Mouse (Mus musculus) lung, postnatal 25 days (tissue): ENCODE data around the gene Csf2.
A peak's percentile ranks its signal among the peaks of the same experiment; 100 is the strongest.
"Not testable (repeated sequence)": the region's sequence is repeated elsewhere in the genome, so short reads cannot be mapped to it uniquely, and the experiment has no call there.

ENCODE experiments used
- DNase-seq: peaks from one replicate; pipeline ENCODE4 v3.0.0; 2022; ENCODE audit warnings: low spot score

The Csf2 gene

DNA sequence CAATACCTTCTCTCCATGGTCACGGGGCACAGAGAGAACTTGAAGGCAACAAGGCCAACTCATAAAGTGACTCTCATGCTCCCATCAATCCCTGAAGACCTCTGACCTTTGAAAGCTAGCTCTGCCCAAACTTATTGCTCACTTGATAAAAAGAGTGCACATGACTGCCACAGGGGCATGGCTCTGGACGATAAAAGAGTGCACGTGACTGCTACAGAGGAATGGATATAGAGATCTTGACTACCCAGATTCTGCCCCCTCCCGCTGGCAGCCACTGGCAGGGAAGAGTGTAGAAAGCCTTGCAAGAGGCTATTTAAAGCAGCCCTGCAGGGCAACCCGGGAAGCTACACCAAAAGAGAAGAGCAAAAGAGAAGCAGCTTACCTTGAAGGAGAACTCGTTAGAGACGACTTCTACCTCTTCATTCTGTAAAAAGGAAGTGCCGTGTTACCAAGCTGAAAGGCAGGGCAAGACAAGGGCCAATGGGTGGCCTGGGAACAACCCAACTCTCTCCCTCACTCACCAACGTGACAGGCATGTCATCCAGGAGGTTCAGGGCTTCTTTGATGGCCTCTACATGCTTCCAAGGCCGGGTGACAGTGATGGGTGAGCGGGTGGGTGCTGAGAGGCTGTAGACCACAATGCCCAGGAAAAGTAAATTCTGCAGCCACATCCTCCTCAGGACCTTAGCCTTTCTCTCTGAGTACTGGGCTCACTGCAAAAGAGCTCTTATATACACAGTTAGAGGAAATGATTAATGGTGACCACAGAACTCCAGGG, at the start of gene Csf2:
Gene Csf2 (minus strand): TSS at position 728 of the 778 bp plus-strand sequence.
- peak; percentile 31 for DNase-seq

DNA sequence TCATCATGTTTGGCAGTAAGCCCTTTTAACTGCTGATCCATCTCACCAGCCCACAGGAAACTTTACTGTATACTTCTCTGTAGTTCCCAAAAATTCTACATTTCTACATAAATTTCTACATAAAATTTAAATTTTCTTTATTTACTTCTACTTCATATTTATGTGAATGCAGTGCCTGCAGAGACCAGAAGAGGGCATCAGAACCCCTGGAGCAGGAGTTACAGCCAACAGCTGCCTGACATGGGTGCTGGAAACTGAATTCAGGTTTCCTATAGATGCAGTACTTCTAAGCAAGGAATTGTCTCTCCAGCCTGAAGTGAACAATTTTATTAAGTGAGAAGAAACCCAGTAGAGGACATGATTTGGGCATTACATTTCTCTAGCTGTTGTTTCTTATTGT, 49.3 kb upstream of the Csf2 start:
- DNase-seq = no peak

DNA sequence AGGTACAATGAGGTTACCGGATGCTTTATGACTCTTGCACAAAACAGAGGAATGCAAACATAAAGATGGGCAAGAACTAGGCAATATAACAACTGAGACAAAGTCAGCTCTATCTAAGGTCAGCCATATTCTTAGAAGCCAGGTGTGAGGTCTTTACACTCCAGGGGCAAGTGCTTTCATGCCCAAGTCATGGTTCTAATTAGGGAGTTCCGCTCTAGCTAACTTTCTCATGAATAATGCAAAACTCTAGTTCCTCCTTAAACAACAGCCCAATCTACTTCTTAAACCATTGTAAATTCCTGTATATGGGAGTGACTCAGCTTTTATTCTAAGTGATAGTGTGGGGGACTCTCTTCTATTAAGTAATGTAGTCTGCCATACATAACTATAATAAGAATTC, 48.0 kb upstream of the Csf2 start:
- not testable (repeated sequence) for DNase-seq

DNA sequence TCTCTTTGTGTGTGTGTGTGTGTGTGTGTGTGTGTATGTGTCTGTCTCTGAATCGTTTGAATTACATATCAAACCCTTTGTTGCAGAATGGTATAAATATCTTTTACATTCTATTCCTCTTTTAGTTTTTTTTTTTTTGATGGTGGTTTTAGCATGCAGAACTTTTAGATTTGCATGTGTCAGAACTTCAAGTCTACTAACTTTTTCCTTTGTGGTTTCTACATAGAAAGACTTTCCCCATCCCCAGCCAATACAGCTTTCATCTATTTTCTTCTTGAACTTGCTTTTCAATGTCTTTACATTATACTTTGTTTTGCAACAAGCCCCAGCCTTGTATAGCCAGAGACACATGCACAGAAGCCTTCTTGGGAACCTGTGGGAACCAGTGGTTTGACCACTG, 47.3 kb upstream of the Csf2 start:
- DNase-seq = no peak

DNA sequence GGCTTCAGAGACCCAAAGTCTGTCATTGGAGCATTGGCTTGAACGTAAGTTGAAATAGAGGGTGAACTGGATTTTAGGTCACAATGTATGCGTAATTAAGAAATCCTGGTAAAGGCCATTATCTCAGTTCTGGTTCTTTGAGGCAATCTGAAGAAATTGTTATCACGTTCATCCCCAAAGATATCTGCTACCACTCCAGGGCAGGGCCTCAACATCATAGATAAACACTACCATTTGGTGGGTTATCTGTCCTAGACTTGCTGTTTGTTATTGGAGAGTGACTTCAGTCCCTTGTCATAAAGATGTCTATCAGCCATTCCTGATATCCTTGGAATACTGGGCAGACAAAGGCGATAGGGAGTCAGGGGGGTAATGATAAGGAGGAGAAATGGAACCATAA, 46.5 kb upstream of the Csf2 start:
- no peak for DNase-seq

DNA sequence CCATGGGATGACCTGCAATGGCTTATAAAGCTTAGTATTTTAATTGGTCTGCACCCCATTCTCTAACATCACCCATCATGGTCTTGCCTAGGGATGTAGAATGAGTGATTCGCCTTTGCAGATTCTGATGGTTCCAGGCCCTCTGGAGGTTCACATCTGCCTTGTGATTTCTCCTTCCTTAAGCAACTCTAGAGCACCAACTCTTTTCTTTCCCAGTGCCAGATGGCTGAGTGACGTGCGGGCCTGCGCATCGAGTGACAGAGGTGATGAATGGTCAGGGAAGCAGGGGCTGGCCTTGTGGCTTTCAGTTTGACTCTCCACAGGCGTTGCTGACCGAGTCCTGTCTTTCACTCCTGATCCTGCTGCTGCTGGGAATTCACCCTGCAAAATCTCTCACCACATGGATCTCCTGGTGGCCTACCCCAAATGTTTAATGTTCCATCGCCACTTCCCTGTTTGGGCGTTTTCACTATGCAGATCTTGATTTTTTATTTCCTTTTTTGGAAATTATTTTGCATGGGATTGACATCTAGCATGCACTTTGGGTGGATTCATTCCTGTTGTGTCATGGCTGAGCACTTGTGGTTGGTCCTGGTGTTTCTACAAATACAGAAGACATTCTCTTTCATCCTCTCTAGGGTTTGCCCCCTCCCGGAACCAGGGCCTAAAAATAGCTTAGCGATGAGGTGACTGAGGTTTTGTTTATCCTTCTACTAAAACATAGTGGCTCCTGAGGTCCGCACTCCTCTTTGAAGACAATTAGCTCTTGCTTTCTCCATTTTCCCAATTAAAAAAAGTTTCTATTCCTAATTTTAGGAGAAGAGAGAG, 44.7 kb upstream of the Csf2 start:
- DNase-seq = no peak

DNA sequence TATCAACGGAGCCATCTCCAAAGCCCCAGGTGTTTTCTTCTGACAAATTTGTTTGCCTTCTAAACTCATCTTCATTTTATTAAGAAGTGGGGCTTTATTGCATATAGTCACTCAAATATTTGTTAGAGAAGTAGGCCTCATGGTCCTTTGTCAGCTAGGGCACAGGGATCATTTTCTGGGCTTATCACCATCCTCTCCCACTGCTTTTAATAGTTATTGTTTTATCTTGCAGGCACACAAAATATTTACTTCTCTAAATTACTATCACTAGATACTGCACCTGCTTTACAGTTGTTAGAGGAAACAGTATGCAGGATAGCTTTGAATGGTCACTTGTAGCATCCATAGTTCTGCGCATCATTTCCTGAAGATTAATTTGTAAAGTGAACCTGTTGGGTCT, 42.7 kb upstream of the Csf2 start:
- no peak for DNase-seq

DNA sequence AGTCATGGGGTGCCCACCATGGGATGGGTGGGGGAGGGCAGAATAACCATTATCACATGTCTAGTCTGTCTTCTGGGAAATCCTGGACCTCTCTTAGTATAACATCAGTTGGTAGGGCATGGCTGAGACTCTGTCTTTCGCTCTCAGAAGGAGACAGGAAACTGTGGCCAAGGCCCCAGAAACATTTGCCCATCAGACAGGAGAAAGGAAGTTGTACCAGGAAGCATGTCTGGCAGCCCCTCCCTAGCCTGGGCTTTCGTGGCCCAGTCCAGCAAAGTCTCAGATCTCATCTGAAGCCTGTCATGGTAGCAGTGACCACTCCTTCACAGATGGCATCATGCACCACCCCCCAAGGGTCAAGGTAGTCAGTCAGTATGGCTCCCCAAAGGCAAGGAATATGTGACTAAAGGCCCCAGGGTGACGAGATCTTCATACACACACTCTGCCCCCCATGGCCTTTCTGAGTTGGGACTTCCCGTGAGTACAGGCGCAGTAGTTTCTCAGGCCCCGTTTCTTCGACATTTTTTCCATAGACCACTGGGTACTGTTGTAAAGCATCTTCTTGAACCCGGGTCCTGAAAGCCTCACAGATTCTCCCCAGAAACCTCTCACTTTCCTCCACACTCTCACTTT, 38.5 kb upstream of the Csf2 start:
- no peak for DNase-seq

DNA sequence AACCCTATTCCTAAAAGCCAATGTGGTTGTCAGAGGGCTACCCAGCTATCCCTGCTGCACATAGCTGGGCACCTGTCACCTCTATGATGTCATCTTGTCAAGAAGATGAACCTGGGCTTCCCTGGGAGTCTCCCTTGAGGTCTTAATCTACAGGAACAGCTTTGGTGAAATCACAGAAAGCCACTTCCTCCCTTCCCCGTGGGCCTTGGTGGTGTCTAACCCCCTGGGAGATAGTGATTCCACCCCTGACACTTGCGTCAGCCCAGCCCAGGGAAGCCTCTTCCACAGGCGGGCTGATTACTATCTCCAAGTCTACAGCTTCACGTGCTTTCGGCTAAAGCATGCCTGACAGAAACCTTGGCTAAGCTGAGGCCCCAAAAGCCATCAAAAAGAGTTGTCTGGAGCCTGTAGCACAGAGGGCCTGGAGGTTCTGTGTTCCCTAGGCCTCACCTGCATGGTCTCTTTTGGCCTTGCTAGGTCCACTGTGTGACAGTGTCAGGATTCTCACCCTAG, 22.0 kb upstream of the Csf2 start:
- no peak for DNase-seq

DNA sequence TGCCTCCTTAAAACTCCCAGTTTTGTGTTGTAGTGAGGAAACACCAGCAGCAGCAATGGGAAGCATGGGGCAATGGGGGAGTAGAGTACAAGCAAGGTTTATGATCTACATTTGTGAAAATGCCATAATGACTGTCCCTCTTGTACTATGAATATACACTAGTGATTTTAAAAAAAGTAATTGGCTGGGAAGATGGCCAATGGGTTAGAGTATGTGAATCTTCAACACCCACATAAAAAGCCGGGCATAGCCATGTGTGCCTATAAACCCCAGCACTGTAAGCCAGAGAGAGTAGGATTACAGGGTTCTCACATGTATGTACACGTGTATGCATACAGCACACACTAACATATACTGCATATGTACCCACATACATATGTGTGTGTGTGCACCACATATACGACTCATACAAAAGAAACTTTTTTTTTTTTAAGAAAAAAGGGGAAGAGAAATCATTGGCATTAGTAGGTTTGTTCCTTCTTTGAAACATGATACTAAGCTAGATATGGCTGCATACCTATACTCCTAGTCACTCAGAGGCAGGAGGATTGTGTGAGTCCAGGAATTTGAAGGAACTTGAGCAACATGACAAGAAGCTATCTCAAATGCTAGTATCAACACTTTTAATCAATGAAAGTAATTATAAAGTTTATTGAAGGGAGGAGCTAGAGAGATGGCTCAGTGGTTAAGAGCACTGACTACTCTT, 19.9 kb upstream of the Csf2 start:
- no peak for DNase-seq

DNA sequence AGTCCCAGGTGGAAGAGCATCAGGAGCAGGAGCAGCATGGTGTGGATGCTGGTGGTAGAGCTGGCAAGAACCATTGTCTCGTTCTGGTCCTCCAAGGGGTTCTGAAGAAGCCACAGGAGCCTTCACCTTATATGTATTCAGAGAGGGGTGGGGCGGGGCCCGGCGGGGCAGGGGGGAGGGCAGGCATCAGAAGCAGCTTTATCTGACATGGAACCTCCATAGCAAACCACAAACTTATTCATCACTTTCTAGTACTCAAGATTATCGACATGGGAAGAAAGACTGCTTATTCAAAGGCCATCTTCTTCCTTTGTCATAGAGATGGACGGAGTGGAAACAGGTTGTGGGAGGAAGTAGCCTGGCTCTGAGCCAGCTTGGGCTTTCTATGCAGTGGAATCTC, 17.7 kb upstream of the Csf2 start, which contains the start of gene Il3:
Gene Il3 (minus strand): TSS at position 101 of the 400 bp plus-strand sequence.
- DNase-seq = no peak

DNA sequence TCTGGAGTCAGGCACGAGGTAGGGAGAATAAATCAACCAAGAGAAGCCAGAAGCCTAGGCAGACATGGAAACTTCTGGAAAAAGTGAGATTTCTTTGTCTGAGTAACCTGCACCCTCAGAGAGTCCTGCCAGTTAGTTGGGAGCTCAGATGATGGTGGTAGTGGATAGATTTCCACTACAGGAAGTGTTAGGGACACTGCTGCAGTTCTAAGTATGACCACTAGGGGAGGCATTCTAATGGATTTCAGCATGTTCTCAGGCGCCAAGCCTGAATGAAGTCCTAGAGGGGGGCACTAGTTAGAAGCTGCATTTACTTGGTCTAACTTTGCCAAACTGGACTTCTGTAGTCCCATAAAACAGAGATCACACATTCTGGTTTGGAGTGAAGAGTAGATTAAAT, 15.1 kb upstream of the Csf2 start:
- peak; percentile 57 for DNase-seq

DNA sequence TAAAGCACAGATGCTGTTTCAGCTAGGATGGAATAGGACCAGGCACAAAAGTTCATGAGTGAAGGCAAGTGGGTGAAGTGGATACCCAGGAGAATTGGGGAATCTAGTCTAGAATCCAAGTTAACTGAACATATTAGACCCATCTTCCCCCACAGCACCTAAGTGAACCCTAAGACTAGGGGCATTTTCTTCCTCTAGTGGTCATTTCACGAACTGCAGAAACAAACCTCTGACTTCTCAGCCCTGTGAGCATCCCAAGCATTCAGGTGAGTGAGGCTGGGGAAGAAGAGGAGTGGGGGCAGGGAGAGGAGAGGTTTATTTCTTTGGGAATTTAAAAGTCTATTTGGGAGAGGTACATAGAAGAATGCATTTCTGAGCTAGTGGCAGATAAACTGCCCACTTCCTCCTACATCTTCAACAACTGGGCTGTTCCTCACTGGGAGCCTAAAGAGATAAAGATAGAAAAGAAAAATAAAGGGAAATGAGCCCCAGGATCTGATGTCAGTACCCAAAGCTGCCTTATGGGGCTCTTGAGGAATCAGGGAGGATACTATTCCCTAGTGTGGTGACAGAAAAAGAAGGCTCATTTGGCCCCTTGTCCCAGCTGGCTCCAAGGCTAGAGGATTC, 14.1 kb upstream of the Csf2 start:
- DNase-seq = no peak

DNA sequence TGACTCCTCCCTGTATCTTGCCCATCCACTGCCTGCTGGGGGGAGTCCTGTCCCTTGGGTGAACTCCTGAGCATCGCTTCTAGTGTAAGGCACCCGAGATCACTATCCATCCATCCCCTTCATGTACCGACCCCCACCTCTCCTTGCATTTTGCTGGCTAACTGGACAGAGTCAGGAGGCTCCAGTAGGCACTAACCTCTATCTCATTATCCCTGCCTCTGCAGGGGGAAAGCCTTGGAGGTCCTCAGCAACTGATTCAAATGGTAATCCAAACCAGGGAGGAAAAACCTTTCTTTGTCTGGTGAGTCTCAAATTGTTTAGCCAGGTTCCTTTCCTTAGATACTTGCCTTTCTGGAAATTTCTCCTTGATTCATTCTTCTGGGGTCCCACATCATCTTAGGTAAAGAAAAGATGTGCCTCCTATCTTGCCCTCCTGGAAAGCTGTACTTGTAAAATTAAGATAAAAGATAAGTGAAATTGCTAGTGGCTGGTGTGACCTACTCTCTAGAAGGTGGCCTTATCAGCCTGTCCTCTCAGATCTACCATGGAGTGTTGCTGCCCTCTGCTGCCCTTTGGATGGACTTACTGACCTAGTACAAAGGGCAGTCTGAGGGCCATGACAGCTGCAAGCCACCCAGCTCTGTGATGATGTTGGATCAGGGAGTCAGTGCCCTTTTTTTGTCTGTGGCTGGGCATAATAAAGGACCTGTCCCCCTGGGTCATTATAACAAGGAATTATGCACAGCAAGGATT, 7.3 kb upstream of the Csf2 start:
- peak; percentile 87 for DNase-seq

DNA sequence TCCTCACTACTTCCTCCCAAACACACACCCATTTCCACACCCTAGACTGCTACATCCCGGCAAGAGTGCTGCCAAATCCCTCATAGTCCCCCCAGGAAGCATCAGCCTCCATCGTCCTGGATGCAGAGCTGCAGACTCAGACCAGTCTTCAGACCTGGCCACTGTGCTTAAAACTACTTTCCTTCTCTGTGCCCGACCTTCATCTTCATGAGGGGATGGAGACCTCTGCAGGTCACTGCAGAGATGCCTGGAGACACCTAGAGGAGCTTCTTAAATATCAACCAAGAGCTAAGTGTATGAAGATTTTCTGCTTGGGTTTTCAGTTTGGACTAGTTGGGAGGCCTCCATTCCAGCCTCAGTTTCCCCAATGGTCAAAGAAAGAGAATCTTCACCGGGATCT, 4.6 kb upstream of the Csf2 start:
- peak; percentile 36 for DNase-seq

DNA sequence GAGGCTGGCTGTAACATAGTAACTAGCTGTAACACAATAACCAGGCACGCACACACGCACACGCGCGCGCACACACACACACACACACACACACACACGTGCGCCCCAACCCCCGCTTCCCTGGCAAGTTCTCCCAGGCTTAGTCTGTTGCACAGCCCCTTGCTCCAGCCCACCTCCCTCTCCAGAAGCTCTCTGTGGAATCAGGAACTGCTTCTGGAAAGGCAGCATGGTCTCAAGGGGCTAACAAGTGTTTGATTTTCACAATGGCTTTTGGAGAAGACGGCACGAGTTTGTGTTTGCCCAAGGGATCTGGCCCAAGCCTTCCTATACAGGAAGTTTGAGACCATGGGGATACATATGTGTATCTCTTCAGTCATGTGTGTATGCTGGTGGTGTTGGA, 1.1 kb upstream of the Csf2 start:
- DNase-seq = peak; percentile 82

DNA sequence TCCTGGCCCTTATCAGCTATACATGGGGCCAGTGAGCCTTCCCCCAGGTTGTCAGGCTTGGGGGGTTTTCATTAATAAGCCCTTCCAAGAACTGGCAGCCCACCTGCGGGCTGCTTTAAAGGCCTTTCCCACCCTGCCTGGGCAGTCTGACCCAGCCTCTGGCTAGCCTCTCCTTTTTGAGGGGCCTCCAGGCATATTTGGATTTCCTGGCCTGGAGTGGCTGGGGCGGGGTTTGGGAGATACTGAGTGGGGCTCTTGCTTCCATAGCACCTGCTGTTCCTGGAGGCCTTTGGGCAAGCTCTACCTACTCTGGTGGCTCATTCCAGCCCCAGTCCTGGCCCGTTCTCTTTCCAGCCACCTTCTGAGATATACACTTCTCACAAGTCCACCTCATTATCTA, 281 bp upstream of the Csf2 start:
- DNase-seq = peak; percentile 61

DNA sequence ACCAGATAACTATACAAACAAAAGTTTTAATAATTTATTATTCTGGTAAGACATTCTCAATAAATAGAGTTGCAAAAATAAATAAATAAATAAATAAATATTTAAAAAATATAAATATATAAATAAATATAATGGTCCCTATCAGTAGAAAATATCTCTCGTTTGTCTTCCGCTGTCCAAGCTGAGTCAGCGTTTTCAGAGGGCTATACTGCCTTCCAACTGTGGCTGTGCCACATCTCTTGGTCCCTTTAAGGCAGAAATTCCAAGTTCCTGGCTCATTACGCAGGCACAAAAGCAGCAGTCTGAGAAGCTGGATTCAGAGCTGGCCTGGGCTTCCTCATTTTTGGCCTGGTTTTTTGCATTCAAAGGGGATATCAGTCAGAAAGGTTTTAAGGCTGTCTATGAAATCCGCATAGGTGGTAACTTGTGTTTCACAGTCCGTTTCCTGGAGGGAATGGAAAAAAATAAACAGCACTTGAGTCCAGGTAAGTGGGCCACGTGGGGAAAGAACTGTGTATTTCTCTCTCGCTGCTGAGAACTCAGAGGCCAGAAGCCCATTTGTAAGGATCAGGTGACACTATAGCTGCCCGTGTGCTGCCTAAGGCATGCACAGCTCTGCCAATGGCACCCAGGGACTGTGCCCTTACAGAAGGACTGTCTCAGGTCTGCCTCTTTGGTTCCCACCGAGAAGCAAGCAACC, 2.1 kb downstream of the Csf2 start:
- DNase-seq = peak; percentile 71

DNA sequence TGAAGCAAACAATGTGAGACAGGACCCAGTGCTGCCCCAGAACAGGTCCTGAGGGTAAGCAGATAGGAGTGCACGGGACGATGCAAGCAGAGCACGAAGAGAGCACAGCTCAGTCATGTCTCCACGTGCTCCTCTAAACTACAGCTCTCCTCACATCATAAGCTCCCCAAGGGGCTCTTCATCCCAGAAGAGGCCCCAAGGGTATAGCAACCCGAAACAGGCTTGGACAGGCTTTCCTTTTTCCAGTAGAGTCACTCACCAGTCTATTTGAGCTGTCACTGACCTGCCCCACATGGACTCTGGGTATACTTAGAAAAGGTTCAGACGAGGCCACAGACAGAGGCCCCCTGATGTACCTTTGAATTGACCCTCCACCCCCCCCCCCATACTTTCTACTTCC, 5.0 kb downstream of the Csf2 start:
- DNase-seq = no peak

DNA sequence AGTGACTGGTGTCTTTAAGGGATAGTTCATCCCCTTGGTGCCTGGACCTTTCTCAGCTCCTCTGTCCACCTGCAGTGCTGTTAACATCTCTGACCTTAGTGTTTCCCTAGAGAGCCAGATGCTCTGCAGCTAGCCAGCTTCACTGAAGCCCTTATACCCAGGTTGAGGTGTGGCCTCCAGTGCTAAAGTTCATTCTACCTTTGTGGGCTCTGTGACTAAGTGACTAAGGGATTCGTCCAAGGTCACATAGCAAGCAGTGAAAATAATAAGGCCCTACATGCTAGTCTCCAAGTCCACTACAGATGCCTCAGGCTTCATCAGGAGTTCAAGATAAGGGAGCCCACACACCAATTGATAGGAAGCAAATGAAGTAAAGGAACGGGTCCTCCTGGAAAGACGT, 7.0 kb downstream of the Csf2 start:
- no peak for DNase-seq
